In genomic region chrX:166731354-166731753, GRCm38 (mm10) we compare ENCODE assay signal across 16 mouse cellular contexts.
DNase-seq lines count a peak whose midpoint lies in the region.
"Had no signal": no experiment of that assay in that cellular context is flagged by ENCODE, and none has a peak within 500 bp of the region (broad histone marks: within the 10 kb centered on the region; RNA-seq: fewer than 3 reads in every experiment).

No protein-coding gene starts in this region.

- intact Hi-C loops in left cerebral cortex, postnatal 4 days (cut with DNase I): no loop called here

- peak; percentile 0 for DNase-seq in gastrocnemius, adult 18-20 months (ENCODE audit: low spot score)
- no peak for DNase-seq in gastrocnemius, postnatal 25 days
- DNase-seq in left cerebral cortex, adult 9 months (ENCODE audit: low spot score in 2 of 2): peak; percentile 7 to 23
- DNase-seq in left cerebral cortex, postnatal 4 days: no peak
- DNase-seq in right cerebral cortex, postnatal 36 days (ENCODE audit: low spot score in 2 of 2): peak; percentile 1 to 11
- no peak for DNase-seq in right cerebral cortex, postnatal 14 days
- no peak for DNase-seq in neural tube, embryonic 10.5 days (ENCODE audit: extremely low spot score, low spot score)
- DNase-seq: adrenal gland, adult 2 months; cerebellum, adult 11-12 months; cerebellum, postnatal 36 days; gastrocnemius, adult 2 months; kidney, adult 9 months; kidney, postnatal 36 days; liver, postnatal 0 days; thymus, adult 18-20 months; thymus, postnatal 36 days had no signal

Comparison
In these comparisons a context has a peak if more than half of its experiments do, and no peak if none do; other contexts are left out.
1. DNase-seq: peak in gastrocnemius, adult 18-20 months (single experiment), left cerebral cortex, adult 9 months (2 of 2) and right cerebral cortex, postnatal 36 days (2 of 2); none in gastrocnemius, postnatal 25 days (single experiment), left cerebral cortex, postnatal 4 days (single experiment), right cerebral cortex, postnatal 14 days (single experiment) and neural tube, embryonic 10.5 days (single experiment).